Mouse (Mus musculus): ENCODE measurements around the gene Ccl1. TPM values are rescaled to one million over a fixed set of nuclear protein-coding genes. Genes with fewer than 3 reads are reported as not detected.

Gene Ccl1
- total RNA-seq, 4 experiments from 2014 or later = not detected

GRCm38 (mm10) chr11:82206960-82207488 lies 98.5 kb downstream of the Ccl1 start:
- DNase-seq (ENCODE audit: low spot score in 2 of 2) = no peak

- DNase-seq (ENCODE audit: low spot score in 2 of 2) = no peak
These were observed 100.3 kb downstream of the Ccl1 start for GRCm38 (mm10) chr11:82205221-82205620.

GRCm38 (mm10) chr11:82203706-82204105 lies 101.8 kb downstream of the Ccl1 start:
- DNase-seq (ENCODE audit: low spot score in 2 of 2) = no peak

DNA sequence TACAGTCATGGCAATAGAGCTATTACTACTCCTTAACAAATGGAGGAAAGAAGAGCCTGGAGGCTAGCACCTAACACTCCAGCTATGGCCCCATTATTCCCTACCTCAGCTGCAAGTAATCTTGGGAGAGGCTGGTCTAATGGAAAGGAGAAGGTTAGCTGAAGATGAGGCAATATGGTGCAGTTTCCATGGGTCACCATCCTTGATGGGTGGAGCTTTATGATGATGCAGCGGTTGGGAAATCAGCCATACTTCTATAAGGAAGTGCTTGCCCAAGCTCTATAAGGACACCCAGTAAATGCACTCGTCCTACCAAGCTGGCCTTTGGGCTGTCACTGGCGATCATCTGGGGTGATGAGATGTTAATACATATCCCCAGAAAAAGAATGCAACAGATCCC lies 107.7 kb downstream of the Ccl1 start:
- no peak for DNase-seq (ENCODE audit: low spot score in 2 of 2)

DNA sequence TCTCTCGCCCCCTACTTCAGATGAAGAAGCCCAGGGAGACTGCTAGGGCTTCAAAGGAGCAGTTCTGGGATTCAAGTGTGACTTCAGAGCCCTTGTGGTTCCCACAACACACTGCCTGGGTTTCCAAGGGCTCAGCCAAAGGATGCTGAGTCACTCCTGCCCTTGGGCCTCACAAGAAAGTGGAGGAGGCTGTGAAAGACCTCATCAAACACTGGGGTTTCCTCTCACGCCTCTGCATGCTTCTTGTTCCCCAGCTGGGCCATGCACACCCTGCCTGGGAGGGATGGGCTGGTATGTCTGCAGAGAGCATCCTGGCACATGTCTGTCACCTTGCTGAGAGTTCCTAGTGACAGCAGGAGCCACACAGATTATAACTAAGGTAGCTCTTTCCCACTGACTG lies 110.5 kb downstream of the Ccl1 start:
- DNase-seq (ENCODE audit: low spot score in 2 of 2) = no peak

DNA sequence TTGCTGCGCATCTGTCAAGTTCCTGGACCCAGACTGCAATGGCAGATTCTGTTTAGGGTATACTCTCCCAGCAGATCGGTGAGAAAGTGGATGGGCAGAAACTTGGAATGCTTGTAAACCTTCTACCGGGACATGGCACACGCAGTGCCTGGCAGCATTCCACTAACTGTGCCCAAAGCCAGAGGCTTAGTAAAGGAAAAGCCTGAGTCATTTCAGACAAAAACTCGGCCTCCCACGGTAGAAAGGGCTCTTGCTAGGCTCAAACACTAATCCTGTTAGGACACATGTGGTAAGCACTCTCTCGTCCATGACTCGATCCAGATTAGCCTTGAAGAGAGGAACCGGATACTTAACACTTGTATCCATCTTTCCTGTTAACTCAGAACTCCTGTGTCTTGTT lies 111.7 kb downstream of the Ccl1 start:
- DNase-seq (ENCODE audit: low spot score in 2 of 2) = no peak

DNA sequence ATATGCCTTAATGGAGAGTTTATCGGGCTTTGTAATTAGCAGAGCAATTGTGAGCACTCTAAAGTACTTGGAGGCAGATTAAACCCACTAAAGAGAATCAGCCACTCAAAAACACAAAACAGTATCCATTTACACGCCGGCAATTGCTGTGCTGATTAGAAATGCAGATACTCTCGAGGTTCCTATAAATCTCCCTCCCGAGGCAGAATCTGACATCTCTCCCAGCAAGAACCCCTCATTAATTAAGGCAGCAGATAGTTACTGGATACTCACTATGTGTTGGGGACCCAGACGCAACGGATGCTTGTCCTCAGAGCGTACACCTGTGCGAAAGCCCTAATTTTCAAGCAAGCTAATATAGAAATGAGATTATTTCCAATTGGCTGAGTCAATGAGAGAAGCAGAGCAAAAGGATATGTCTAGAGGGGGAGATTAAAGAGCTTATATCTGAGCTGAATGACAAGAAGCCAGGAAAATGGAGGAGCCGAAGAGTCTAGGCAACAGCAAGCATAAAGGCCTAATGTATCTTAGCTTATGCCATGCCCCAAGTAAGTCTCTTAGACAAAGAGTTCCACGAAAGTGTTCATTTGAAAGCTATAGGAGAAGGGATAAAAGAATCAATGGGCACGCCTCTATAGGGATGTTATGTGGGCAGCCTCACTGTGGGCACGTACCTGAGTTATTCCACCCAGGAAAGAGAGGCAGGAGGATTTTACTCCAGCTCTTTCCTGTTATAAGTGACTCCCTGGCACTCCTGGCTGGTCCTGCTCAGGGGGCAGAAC lies 115.5 kb downstream of the Ccl1 start:
- no peak for DNase-seq (ENCODE audit: low spot score in 2 of 2)

GRCm38 (mm10) chr11:82185684-82186083 lies 119.8 kb downstream of the Ccl1 start:
- no peak for DNase-seq (ENCODE audit: low spot score in 2 of 2)

- DNase-seq (ENCODE audit: low spot score in 2 of 2) = no peak
These were observed 122.1 kb downstream of the Ccl1 start for GRCm38 (mm10) chr11:82183281-82183935.

GRCm38 (mm10) chr11:82182401-82182800 lies 123.1 kb downstream of the Ccl1 start:
- DNase-seq (ENCODE audit: low spot score in 2 of 2) = no peak

DNA sequence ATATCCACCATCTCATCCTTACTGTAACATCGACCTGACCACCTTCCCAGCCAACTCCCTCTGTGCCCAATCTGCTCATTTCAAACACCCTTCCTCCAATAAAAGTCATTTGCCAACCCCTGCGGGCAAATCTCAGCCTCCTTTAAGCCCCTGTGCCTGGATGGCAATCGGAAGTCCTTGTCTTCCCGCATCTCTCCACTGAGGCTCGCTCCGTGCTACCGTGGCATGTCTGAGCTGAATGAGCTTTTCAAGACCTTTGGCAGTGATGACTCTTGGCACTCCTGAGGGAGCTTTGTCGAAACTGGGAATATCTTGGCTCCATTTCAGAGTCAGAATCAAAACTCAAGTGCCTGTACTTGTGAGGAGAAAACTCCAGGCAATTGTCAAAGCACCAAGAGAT lies 124.2 kb downstream of the Ccl1 start:
- no peak for DNase-seq (ENCODE audit: low spot score in 2 of 2)

GRCm38 (mm10) chr11:82178161-82178560 lies 127.3 kb downstream of the Ccl1 start:
- peak in 1 of 2 experiments; percentile 1 for DNase-seq (ENCODE audit: low spot score in 2 of 2)

GRCm38 (mm10) chr11:82177711-82178110 lies 127.8 kb downstream of the Ccl1 start:
- DNase-seq (ENCODE audit: low spot score in 2 of 2) = no peak

- peak; percentile 52 to 63 for DNase-seq (ENCODE audit: low spot score in 2 of 2)
These were observed 130.7 kb downstream of the Ccl1 start for GRCm38 (mm10) chr11:82174794-82175193.

- DNase-seq (ENCODE audit: low spot score in 2 of 2) = no peak
These were observed 132.0 kb downstream of the Ccl1 start for GRCm38 (mm10) chr11:82173491-82173890.

- DNase-seq (ENCODE audit: low spot score in 2 of 2) = peak; percentile 33 to 54
These were observed 134.0 kb downstream of the Ccl1 start for GRCm38 (mm10) chr11:82171316-82172071.

DNA sequence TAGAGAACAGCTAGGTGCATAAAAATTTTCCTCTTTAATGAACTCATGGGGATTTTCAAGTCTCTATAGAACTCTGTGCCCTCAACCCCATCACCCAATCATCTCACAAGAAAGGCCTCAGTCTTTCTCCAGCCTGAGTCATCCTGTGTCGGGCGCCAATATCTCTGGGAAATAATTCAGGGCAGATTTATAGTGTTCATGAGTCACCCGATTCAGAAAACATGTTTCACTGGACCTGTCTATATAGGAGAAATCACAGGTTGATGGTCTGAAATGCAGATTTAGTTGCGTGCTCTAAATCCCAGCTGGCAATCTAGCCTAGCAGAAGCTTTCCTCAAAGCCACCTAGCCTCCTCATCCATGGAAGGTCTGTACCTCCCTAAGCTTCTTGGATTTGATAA lies 136.0 kb downstream of the Ccl1 start:
- no peak for DNase-seq (ENCODE audit: low spot score in 2 of 2)

DNA sequence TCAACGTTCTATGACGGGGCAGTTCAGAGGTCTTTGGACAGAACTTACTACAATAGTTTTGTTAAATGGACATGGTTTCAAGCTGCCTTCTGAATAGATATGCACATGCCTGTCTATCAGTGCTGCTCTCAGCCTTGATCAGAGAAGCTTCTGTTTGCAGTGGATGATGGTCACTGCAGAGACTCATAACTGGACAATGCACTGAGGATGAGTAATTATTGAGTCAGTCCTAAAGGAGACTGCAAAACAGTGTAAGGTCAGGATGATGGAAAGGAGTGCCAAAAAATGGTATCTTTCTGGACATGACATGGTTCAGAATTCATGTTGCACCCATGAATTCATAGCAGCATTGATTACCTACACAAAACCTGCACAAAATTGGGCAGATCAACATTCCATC lies 137.2 kb downstream of the Ccl1 start:
- DNase-seq (ENCODE audit: low spot score in 2 of 2) = no peak

GRCm38 (mm10) chr11:82163285-82163684 lies 142.2 kb downstream of the Ccl1 start:
- DNase-seq (ENCODE audit: low spot score in 2 of 2) = no peak

DNA sequence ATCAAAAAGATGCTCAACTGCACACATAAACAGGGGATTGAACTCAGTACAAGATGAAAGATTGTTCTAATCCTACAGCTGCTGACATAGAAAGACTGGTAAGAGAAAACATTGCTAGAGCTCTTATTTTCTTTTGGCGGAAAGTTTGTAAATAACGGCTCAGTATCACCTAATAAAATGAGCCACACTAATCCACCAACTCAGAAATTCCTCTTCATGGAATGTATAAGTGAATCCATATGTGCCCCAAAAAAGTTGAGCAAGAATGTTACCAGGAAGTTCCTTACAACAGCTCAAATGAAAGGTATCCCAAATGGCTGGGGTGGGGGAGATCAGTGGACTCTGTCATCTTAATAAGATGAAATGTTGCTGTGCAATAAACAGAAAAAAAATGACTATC lies 146.4 kb downstream of the Ccl1 start:
- DNase-seq (ENCODE audit: low spot score in 2 of 2) = no peak

GRCm38 (mm10) chr11:82139492-82140094 lies 165.9 kb downstream of the Ccl1 start:
- no peak for DNase-seq (ENCODE audit: low spot score in 2 of 2)

DNA sequence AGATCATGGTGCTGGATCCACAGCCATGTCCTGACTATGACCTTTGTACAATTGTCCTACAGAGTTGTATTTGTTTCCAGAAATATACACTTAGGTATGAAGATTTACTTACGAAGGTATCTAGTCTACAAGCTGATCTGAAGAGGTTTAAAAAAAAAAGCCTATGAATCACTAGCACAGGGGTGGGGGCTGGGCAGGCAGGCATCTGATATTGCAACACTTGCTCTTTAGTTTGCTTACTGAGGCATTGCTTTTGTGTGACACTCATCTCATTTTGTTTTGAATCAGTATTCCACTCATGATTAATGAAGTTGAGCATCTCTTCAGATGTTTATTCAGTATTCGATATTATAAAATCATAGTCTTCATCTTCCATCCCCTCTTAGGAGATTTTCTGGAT lies 169.3 kb downstream of the Ccl1 start:
- no peak for DNase-seq (ENCODE audit: low spot score in 2 of 2)

Data from gastrocnemius, adult 8-10 months (tissue).